ENCODE assay signal across 8 mouse cellular contexts in the genomic region with DNA sequence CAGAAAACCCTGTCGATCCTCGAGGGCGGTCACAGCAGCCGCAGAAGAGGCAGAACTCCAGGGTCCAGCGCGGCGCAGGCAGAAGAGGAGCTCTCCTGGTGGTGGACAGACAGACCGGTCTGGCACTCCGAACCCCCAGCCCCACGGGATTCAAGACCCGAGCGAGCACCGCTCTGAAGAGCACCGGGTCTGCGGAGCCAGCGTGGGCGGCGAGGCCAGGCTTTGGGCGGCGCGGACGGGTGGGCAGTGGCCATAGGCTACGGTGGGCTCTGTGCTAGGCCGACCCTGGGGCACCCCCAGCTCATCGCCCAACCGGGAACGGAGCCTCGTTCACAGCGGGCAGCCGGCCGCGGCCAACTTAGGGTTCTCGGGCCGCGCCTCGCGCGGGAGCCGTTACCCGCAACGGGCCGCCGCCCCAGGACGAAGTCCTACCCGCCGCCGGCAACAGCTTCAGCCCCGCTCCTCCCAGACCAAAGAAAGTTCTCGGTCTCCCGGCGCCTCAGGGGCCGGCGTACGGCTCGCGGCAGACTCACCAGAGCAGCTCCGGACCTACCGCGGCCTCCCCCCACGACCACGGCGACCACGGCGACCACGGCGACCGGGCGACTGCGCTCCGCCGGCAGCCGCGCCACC. TPM values are rescaled to one million over a fixed set of nuclear protein-coding genes. Genes with fewer than 3 reads are reported as not detected.
DNase-seq lines count a peak whose midpoint lies in the region; ATAC-seq and TF ChIP-seq lines count a peak whose summit lies in the region.

No protein-coding gene starts in this region.

- H3K4me1 ChIP-seq in heart, embryonic 13.5 days, result peaks cover 42% of the 10 kb centered on the region
- peaks cover 9% of the 10 kb centered on the region for H3K4me1 ChIP-seq in E14TG2a.4 (replicated peaks; ENCODE audit: low read depth, low read length)
- H3K4me1 ChIP-seq in heart, postnatal 0 days (ENCODE audit: control insufficient read depth, insufficient read depth), result peaks cover 17% of the 10 kb centered on the region
- peaks cover 7 to 17% of the 10 kb centered on the region in 2 experiments for H3K4me1 ChIP-seq in liver, embryonic 14.5 days (replicated peaks; ENCODE audit: control insufficient read depth in 2 of 2, insufficient read depth in 2 of 2, low read length in 1 of 2)
- peaks cover 2% of the 10 kb centered on the region; the same call in 1 of the 2 replicates for H3K4me1 ChIP-seq in small intestine, adult 2 months (ENCODE audit: control insufficient read depth, insufficient read depth, insufficient read length, low read length)

- ATAC-seq in heart, embryonic 13.5 days (ENCODE audit: extremely low read depth, insufficient number of reproducible peaks, low FRiP score, low TSS enrichment), result peak; percentile 31; the same call in 1 of the 2 replicates
- peak; percentile 36 for ATAC-seq in heart, postnatal 0 days (ENCODE audit: insufficient read depth, low read depth)
- ATAC-seq in liver, embryonic 14.5 days (ENCODE audit: insufficient read depth), result peak; percentile 68
- ATAC-seq in inflammation-experienced regulatory T-cells, adult 6 months, result no peak

- no peak for TF ChIP-seq CTCF in E14TG2a.4 (conservative IDR thresholded peaks at IDR 0.05; ENCODE audit: low read length)
- no peak for TF ChIP-seq CTCF in heart, postnatal 0 days (IDR thresholded peaks at IDR 0.05; ENCODE audit: low read depth)
- no peak for TF ChIP-seq CTCF in liver, embryonic 14.5 days (IDR thresholded peaks at IDR 0.05; ENCODE audit: low read depth)
- no peak for TF ChIP-seq CTCF in small intestine, adult 2 months (IDR thresholded peaks at IDR 0.05; ENCODE audit: extremely low read depth, insufficient read length, insufficient replicate concordance, low read depth, low read length)

- no peak for TF ChIP-seq EP300 in heart, postnatal 0 days (IDR thresholded peaks at IDR 0.05; ENCODE audit: low read depth)
- TF ChIP-seq EP300 in liver, embryonic 14.5 days (IDR thresholded peaks at IDR 0.05; ENCODE audit: low read depth), result no peak

- peak overlapping the region; percentile 96 for H3K4me3 ChIP-seq in heart, embryonic 13.5 days
- peak overlapping the region; percentile 84 for H3K4me3 ChIP-seq in E14TG2a.4 (replicated peaks; ENCODE audit: low read length)
- H3K4me3 ChIP-seq in heart, postnatal 0 days (ENCODE audit: low read depth, low read length), result peak overlapping the region; percentile 99
- H3K4me3 ChIP-seq in liver, embryonic 14.5 days (ENCODE audit: insufficient read depth in 1 of 2, low read depth in 2 of 2, low read length in 2 of 2), result peak overlapping the region; percentile 77 to 87
- H3K4me3 ChIP-seq in small intestine, adult 2 months (ENCODE audit: low read depth, low read length), result peak overlapping the region; percentile 90

- H3K9me3 ChIP-seq in heart, embryonic 13.5 days, result no peaks in the 10 kb centered on the region
- H3K9me3 ChIP-seq in E14TG2a.4 (ENCODE audit: low read length), result no peaks in the 10 kb centered on the region
- H3K9me3 ChIP-seq in heart, postnatal 0 days (replicated peaks; ENCODE audit: control insufficient read depth, low read length), result no peaks in the 10 kb centered on the region
- H3K9me3 ChIP-seq in liver, embryonic 14.5 days (ENCODE audit: control insufficient read depth, low read length), result no peaks in the 10 kb centered on the region

- TF ChIP-seq POLR2A in small intestine, adult 2 months (IDR thresholded peaks at IDR 0.05; ENCODE audit: low read depth, low read length), result no peak

- no peaks in the 10 kb centered on the region for H3K27me3 ChIP-seq in heart, embryonic 13.5 days (replicated peaks)
- H3K27me3 ChIP-seq in E14TG2a.4 (ENCODE audit: insufficient read depth, low read length), result no peaks in the 10 kb centered on the region
- no peaks in the 10 kb centered on the region for H3K27me3 ChIP-seq in heart, postnatal 0 days (ENCODE audit: control insufficient read depth, insufficient read depth, low read length)
- H3K27me3 ChIP-seq in liver, embryonic 14.5 days (ENCODE audit: control insufficient read depth, insufficient read depth, low read length), result no peaks in the 10 kb centered on the region
- no peaks in the 10 kb centered on the region for H3K27me3 ChIP-seq in small intestine, adult 2 months (ENCODE audit: control insufficient read depth, insufficient read depth, low read length)

- peaks cover 4% of the 10 kb centered on the region; the same call in 1 of the 2 replicates for H3K36me3 ChIP-seq in heart, embryonic 13.5 days
- no peaks in the 10 kb centered on the region for H3K36me3 ChIP-seq in E14TG2a.4 (ENCODE audit: insufficient read depth, low read length)
- no peaks in the 10 kb centered on the region for H3K36me3 ChIP-seq in heart, postnatal 0 days (replicated peaks; ENCODE audit: control insufficient read depth, insufficient read depth, low read length)
- H3K36me3 ChIP-seq in liver, embryonic 14.5 days (replicated peaks; ENCODE audit: control insufficient read depth, insufficient read depth, low read depth), result peaks cover 14% of the 10 kb centered on the region
- H3K36me3 ChIP-seq in small intestine, adult 2 months (ENCODE audit: control insufficient read depth, insufficient read depth, low read length), result no peaks in the 10 kb centered on the region

- no peak for DNase-seq in heart, adult 11 months
- peak; percentile 14 for DNase-seq in c-Kit-positive CD71-positive TER-119-positive erythroid progenitor cells, embryonic 14.5 days (ENCODE audit: low spot score)
- DNase-seq in heart, postnatal 0 days (ENCODE audit: low spot score), result no peak
- DNase-seq in liver, embryonic 14.5 days (ENCODE audit: low read depth in 3 of 3, low spot score in 3 of 3), result peak in 2 of 3 experiments; percentile 18 to 41

- H3K9ac ChIP-seq in heart, embryonic 13.5 days, result peak overlapping the region; percentile 98
- peak overlapping the region; percentile 98 for H3K9ac ChIP-seq in heart, postnatal 0 days (replicated peaks; ENCODE audit: low read depth, low read length)
- H3K9ac ChIP-seq in liver, embryonic 14.5 days (replicated peaks), result peak overlapping the region; percentile 98

- H3K27ac ChIP-seq in heart, embryonic 13.5 days (replicated peaks), result peak overlapping the region; percentile 89
- peak overlapping the region; percentile 93 for H3K27ac ChIP-seq in heart, postnatal 0 days (ENCODE audit: low read depth)
- peak overlapping the region; percentile 65 for H3K27ac ChIP-seq in liver, embryonic 14.5 days
- peak overlapping the region; percentile 45 for H3K27ac ChIP-seq in small intestine, adult 2 months (ENCODE audit: insufficient read depth, low read depth, low read length)

- WGBS in heart, embryonic 13.5 days, result under 1% methylated on average over 73 of the region's 73 CpGs
- 0% methylated on average over 66 of the region's 73 CpGs for WGBS in heart, postnatal 0 days
- WGBS in liver, embryonic 14.5 days (ENCODE audit: insufficient replicate concordance), result under 1% methylated on average over 68 of the region's 73 CpGs
- under 1% methylated on average over 73 of the region's 73 CpGs for WGBS in small intestine, adult 2 months

- peak overlapping the region; percentile 74 for H3K4me2 ChIP-seq in heart, embryonic 13.5 days
- peak overlapping the region; percentile 98 for H3K4me2 ChIP-seq in heart, postnatal 0 days (ENCODE audit: low read depth, low read length)
- peak overlapping the region; percentile 79 for H3K4me2 ChIP-seq in liver, embryonic 14.5 days (ENCODE audit: low read depth)

RNA-seq across cellular contexts. Expression of a gene that starts 0.4 kb away (rescaled TPM):
- 32.6 and 33.9 TPM in 2 replicates for polyA plus RNA-seq in heart, embryonic 13.5 days (2015; fragmentation: Nextera tagmentation; extraction: Ambion mirVana)
- total RNA-seq in heart, postnatal 0 days (2014; rRNA removed; ENCODE audit: low replicate concordance), result 37.3 and 37.6 TPM in 2 replicates
- 23.3 and 27.7 TPM in 2 replicates for polyA plus RNA-seq in heart, postnatal 0 days (2015; fragmentation: Nextera tagmentation; extraction: Ambion mirVana)
- polyA plus RNA-seq in liver, embryonic 14.5 days (2012; rRNA removed), result 10.9 and 15.4 TPM in 2 replicates
- 64.8 and 65.3 TPM in 2 replicates for polyA plus RNA-seq in liver, embryonic 14.5 days (2014; fragmentation: Nextera tagmentation; extraction: Ambion mirVana)
- 0.96 and 1.1 TPM in 2 replicates for polyA plus RNA-seq in small intestine, adult 2 months (2012; rRNA removed)
- 1 to 10 TPM; 6.5 to 9.3 (median 6.8) TPM for polyA plus RNA-seq in inflammation-experienced regulatory T-cells, adult 6 months (2017; shearing (Covaris generic))

Comparison
In these comparisons a context has a peak if more than half of its experiments do, and no peak if none do; other contexts are left out.
1. DNase-seq: peak in c-Kit-positive CD71-positive TER-119-positive erythroid progenitor cells, embryonic 14.5 days (single experiment) and liver, embryonic 14.5 days (2 of 3); none in heart, adult 11 months (single experiment) and heart, postnatal 0 days (single experiment).
2. Peak in every context shown above with its lines, with median percentiles within 50 percentile points of each other: H3K27ac ChIP-seq, H3K4me2 ChIP-seq, H3K4me3 ChIP-seq and H3K9ac ChIP-seq.